Mouse (Mus musculus) heart, adult 2 months (tissue): ENCODE data around the gene Senp5.

ENCODE experiments used
- CTCF ChIP-seq: fragments of 200-600 bp; IDR thresholded peaks from 2 replicates; pipeline ENCODE4 v1.8.1; 2022; ENCODE audit warnings: antibody characterized with exemption, mild to moderate bottlenecking, moderate library complexity
- EP300 ChIP-seq: fragments of 200-500 bp; IDR thresholded peaks from 2 replicates; pipeline ENCODE4 v1.6.1; 2011; ENCODE audit warnings: low read depth, low read length, control low read depth; ENCODE audit not compliant: insufficient read depth
- POLR2A ChIP-seq: fragments of 200-500 bp; IDR thresholded peaks from 2 replicates; pipeline ENCODE4 v1.6.1; 2011; ENCODE audit warnings: mild to moderate bottlenecking, low read depth, low read length, control low read depth; ENCODE audit not compliant: insufficient read depth

GRCm38 (mm10) chr16:31934550-31935010, 68.5 kb downstream of the Senp5 start:
- TF ChIP-seq EP300 (no peak), CTCF (no peak), POLR2A (no peak)
